Mouse (Mus musculus) lung, postnatal 0 days (tissue): ENCODE data around the gene Gipc3.

Experiments used
- CTCF ChIP-seq: IDR thresholded peaks from 2 replicates; pipeline ENCODE4 v1.5.1; 2016; ENCODE audit warnings: antibody characterized with exemption, mild to moderate bottlenecking
- EP300 ChIP-seq: IDR thresholded peaks from 2 replicates; pipeline ENCODE4 v1.6.1; 2016; ENCODE audit warnings: antibody characterized with exemption, mild to moderate bottlenecking, control low read depth

- no peak for TF ChIP-seq EP300
- TF ChIP-seq CTCF: no peak
Measured at GRCm38 (mm10) chr10:81364666-81365065, 21.6 kb upstream of the Gipc3 start.
